Mouse (Mus musculus) forebrain, embryonic 10.5 days (tissue): Measurements from ENCODE around the gene Zglp1. TPM values are rescaled to one million over a fixed set of nuclear protein-coding genes. Genes with fewer than 3 reads are reported as not detected.

Experiments used
- DNase-seq: peaks from one replicate; pipeline ENCODE4 v3.0.0-alpha.2; 2017; ENCODE audit warnings: low spot score; ENCODE audit errors: extremely low spot score
- H3K27ac ChIP-seq: fragments of 300-500 bp; sonication (generic); 2 replicates; pipeline ENCODE4 v1.5.1; 2016; ENCODE audit warnings: mild to moderate bottlenecking
- H3K27me3 ChIP-seq: fragments of 300-500 bp; sonication (generic); 2 replicates; pipeline ENCODE4 v1.6.1; 2016; ENCODE audit warnings: mild to moderate bottlenecking; ENCODE audit not compliant: poor library complexity, severe bottlenecking
- H3K36me3 ChIP-seq: fragments of 300-500 bp; sonication (generic); replicated peaks from 2 replicates; pipeline ENCODE4 v1.6.1; 2016; ENCODE audit warnings: mild to moderate bottlenecking, moderate library complexity
- H3K4me1 ChIP-seq: fragments of 300-500 bp; sonication (generic); 2 replicates; pipeline ENCODE4 v1.6.1; 2016
- H3K4me3 ChIP-seq: fragments of 300-500 bp; sonication (generic); 2 replicates; pipeline ENCODE4 v1.5.1; 2016; ENCODE audit warnings: mild to moderate bottlenecking, moderate library complexity
- H3K9me3 ChIP-seq: fragments of 300-500 bp; sonication (generic); 2 replicates; pipeline ENCODE4 v1.6.1; 2016; ENCODE audit warnings: mild to moderate bottlenecking, moderate library complexity
- WGBS: fragments of 180-500 bp; shearing (Covaris S2); methylation state at CpG from one replicate; pipeline ENCODE4 v1.1.7; 2016; 5-methylcytosine and 5-hydroxymethylcytosine counted together
- polyA plus RNA-seq: library from polyadenylated mRNA; unstranded; fragments of >200 nt; fragmentation: Nextera tagmentation; extraction: Ambion mirVana; gene quantifications from 2 replicates; pipeline ENCODE4 v1.2.1, GENCODE M21; 2016

Zglp1 gene
- 1.5 and 1.9 TPM in 2 replicates for polyA plus RNA-seq

GRCm38 (mm10) chr9:21067006-21067684 is at the start of gene Zglp1:
Gene Zglp1 (minus strand): TSS chr9:21067093.
- WGBS, result 86% methylated on average over 27 of the region's 27 CpGs
- no peak within 1 kb of the TSS for H3K27ac ChIP-seq
- H3K9me3 ChIP-seq, result no peaks in the 10 kb centered on the region
- H3K36me3 ChIP-seq, result peaks cover 84% of the 10 kb centered on the region
- no peak within 1 kb of the TSS for H3K4me3 ChIP-seq
- H3K27me3 ChIP-seq, result no peaks in the 10 kb centered on the region
- no peak for DNase-seq
- H3K4me1 ChIP-seq, result peaks cover 6% of the 10 kb centered on the region

GRCm38 (mm10) chr9:21115105-21115504 is 48.2 kb upstream of the Zglp1 start:
- Histone ChIP-seq H3K4me1 (no peaks in the 10 kb centered on the region), H3K36me3 (peaks cover 2% of the 10 kb centered on the region; the same call in 1 of the 2 replicates), H3K27me3 (no peaks in the 10 kb centered on the region), H3K9me3 (no peaks in the 10 kb centered on the region), H3K27ac (no peak overlapping the region), H3K4me3 (no peak overlapping the region)
- WGBS, result 91% methylated on average over 8 of the region's 8 CpGs
- no peak for DNase-seq

- H3K27me3 ChIP-seq, result no peaks in the 10 kb centered on the region
- H3K27ac ChIP-seq, result no peak overlapping the region
- 92% methylated on average over 7 of the region's 7 CpGs for WGBS
- H3K4me3 ChIP-seq, result no peak overlapping the region
- no peak for DNase-seq
- no peaks in the 10 kb centered on the region for H3K36me3 ChIP-seq
- H3K4me1 ChIP-seq, result no peaks in the 10 kb centered on the region
- no peaks in the 10 kb centered on the region for H3K9me3 ChIP-seq
These were observed 47.3 kb upstream of the Zglp1 start for GRCm38 (mm10) chr9:21114190-21114589.

- Histone ChIP-seq H3K4me1 (no peaks in the 10 kb centered on the region), H3K36me3 (no peaks in the 10 kb centered on the region), H3K27me3 (no peaks in the 10 kb centered on the region), H3K27ac (no peak overlapping the region), H3K9me3 (no peaks in the 10 kb centered on the region), H3K4me3 (no peak overlapping the region)
- DNase-seq, result no peak
- WGBS, result 93% methylated on average over 6 of the region's 6 CpGs
These were observed 46.9 kb upstream of the Zglp1 start for GRCm38 (mm10) chr9:21113751-21114150.

GRCm38 (mm10) chr9:21107607-21108237 is 40.8 kb upstream of the Zglp1 start:
- Histone ChIP-seq H3K27ac (no peak overlapping the region), H3K9me3 (no peaks in the 10 kb centered on the region), H3K4me1 (peaks cover 11% of the 10 kb centered on the region), H3K36me3 (0 out of 2 replicates have a peak, but pooled peaks cover under 1% of the 10 kb centered on the region), H3K27me3 (no peaks in the 10 kb centered on the region), H3K4me3 (no peak overlapping the region)
- WGBS, result 42% methylated on average over 23 of the region's 23 CpGs
- DNase-seq, result no peak

GRCm38 (mm10) chr9:21105760-21106564 is 39.1 kb upstream of the Zglp1 start:
- peaks cover 7% of the 10 kb centered on the region; the same call in 1 of the 2 replicates for H3K36me3 ChIP-seq
- no peak for DNase-seq
- no peaks in the 10 kb centered on the region for H3K27me3 ChIP-seq
- no peak overlapping the region for H3K4me3 ChIP-seq
- no peaks in the 10 kb centered on the region for H3K9me3 ChIP-seq
- H3K4me1 ChIP-seq, result peaks cover 11% of the 10 kb centered on the region
- H3K27ac ChIP-seq, result no peak overlapping the region
- WGBS, result 82% methylated on average over 5 of the region's 5 CpGs

- no peaks in the 10 kb centered on the region for H3K9me3 ChIP-seq
- no peak overlapping the region for H3K27ac ChIP-seq
- no peak overlapping the region for H3K4me3 ChIP-seq
- H3K4me1 ChIP-seq, result peaks cover 21% of the 10 kb centered on the region
- WGBS, result 87% methylated on average over 6 of the region's 6 CpGs
- no peaks in the 10 kb centered on the region for H3K27me3 ChIP-seq
- no peak for DNase-seq
- peaks cover 7% of the 10 kb centered on the region; the same call in 1 of the 2 replicates for H3K36me3 ChIP-seq
These were observed 37.9 kb upstream of the Zglp1 start for GRCm38 (mm10) chr9:21104814-21105213.

- no peak for DNase-seq
- H3K27ac ChIP-seq, result no peak overlapping the region
- peaks cover 16% of the 10 kb centered on the region for H3K4me1 ChIP-seq
- 91% methylated on average over 2 of the region's 2 CpGs for WGBS
- H3K27me3 ChIP-seq, result no peaks in the 10 kb centered on the region
- H3K36me3 ChIP-seq, result peaks cover 7% of the 10 kb centered on the region; the same call in 1 of the 2 replicates
- H3K4me3 ChIP-seq, result no peak overlapping the region
- H3K9me3 ChIP-seq, result no peaks in the 10 kb centered on the region
These were observed 35.2 kb upstream of the Zglp1 start for GRCm38 (mm10) chr9:21102076-21102475.

- 50% methylated on average over 15 of the region's 15 CpGs for WGBS
- no peak for DNase-seq
- Histone ChIP-seq H3K27ac (peak overlapping the region; percentile 26; the same call in 1 of the 2 replicates), H3K4me1 (peaks cover 21% of the 10 kb centered on the region), H3K9me3 (no peaks in the 10 kb centered on the region), H3K36me3 (peaks cover 7% of the 10 kb centered on the region; the same call in 1 of the 2 replicates), H3K4me3 (no peak overlapping the region), H3K27me3 (no peaks in the 10 kb centered on the region)
These were observed 33.7 kb upstream of the Zglp1 start for GRCm38 (mm10) chr9:21100447-21101161.

- peaks cover 15% of the 10 kb centered on the region for H3K4me1 ChIP-seq
- no peak for DNase-seq
- no peak overlapping the region for H3K27ac ChIP-seq
- H3K4me3 ChIP-seq, result no peak overlapping the region
- no peaks in the 10 kb centered on the region for H3K27me3 ChIP-seq
- H3K9me3 ChIP-seq, result no peaks in the 10 kb centered on the region
- peaks cover 15% of the 10 kb centered on the region for H3K36me3 ChIP-seq
- 90% methylated on average over 8 of the region's 8 CpGs for WGBS
These were observed 30.9 kb upstream of the Zglp1 start for GRCm38 (mm10) chr9:21097793-21098192.

- Histone ChIP-seq H3K36me3 (peaks cover 7% of the 10 kb centered on the region), H3K4me3 (no peak overlapping the region), H3K9me3 (no peaks in the 10 kb centered on the region), H3K27ac (no peak overlapping the region), H3K27me3 (no peaks in the 10 kb centered on the region), H3K4me1 (peaks cover 24% of the 10 kb centered on the region)
- WGBS, result 71% methylated on average over 4 of the region's 4 CpGs
- no peak for DNase-seq
These were observed 29.1 kb upstream of the Zglp1 start for GRCm38 (mm10) chr9:21095958-21096357.

GRCm38 (mm10) chr9:21093423-21093822 is 26.5 kb upstream of the Zglp1 start:
- Histone ChIP-seq H3K9me3 (no peaks in the 10 kb centered on the region), H3K36me3 (peaks cover 31% of the 10 kb centered on the region), H3K27ac (no peak overlapping the region), H3K4me1 (peaks cover 29% of the 10 kb centered on the region), H3K4me3 (no peak overlapping the region), H3K27me3 (no peaks in the 10 kb centered on the region)
- no peak for DNase-seq
- WGBS, result 94% methylated on average over 9 of the region's 9 CpGs
